Mouse (Mus musculus): ENCODE measurements at regions not wholly inside any gene's neighbourhood (a gene's known extent, or its start where the extent isn't known, plus 50 kb on each side); places are given as distances from the start of the nearest gene placed in this dataset.

DNA sequence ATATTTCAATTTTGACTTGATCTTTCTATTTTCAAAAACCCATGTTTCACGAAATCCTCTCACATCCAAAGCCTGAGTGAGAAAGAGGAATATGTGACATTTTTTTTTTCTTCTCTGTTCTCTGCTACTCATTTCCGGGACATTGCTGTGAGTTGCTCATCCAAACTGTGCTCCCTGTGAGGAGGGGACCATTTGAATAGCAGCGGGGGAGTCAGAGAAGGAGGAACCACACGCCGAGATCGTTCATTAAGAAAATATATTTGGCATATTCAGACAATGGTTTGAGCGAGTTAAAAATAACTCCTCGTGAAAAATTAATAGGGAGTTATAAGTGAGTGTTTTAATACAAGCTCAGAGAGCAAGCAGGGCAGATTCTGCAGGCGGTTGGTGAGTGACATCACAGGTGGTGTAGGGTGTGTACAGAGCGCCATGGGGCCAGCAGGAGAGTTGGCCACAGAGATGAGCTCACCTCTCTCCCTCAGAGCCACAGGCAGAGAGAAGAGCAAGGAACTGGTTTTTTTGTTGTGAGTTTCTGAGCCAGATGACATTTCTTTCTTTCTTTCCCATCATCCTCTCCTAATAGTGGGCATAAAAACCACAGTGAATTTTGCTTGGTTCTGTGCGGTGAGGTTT is 54.4 kb upstream of the Calcoco1 start:
- no peak overlapping the region for H3K9ac ChIP-seq
- H3K9me3 ChIP-seq: no peaks in the 10 kb centered on the region
- no peak overlapping the region for H3K4me3 ChIP-seq (replicated peaks)
- no peak overlapping the region for H3K4me2 ChIP-seq
- peaks cover 20% of the 10 kb centered on the region for H3K27me3 ChIP-seq
- 53% methylated on average over 11 of the region's 11 CpGs for WGBS
- no peaks in the 10 kb centered on the region for H3K4me1 ChIP-seq
- no peak overlapping the region for H3K27ac ChIP-seq
- no peak for ATAC-seq (ENCODE audit: low FRiP score)
- no peaks in the 10 kb centered on the region for H3K36me3 ChIP-seq (replicated peaks)

DNA sequence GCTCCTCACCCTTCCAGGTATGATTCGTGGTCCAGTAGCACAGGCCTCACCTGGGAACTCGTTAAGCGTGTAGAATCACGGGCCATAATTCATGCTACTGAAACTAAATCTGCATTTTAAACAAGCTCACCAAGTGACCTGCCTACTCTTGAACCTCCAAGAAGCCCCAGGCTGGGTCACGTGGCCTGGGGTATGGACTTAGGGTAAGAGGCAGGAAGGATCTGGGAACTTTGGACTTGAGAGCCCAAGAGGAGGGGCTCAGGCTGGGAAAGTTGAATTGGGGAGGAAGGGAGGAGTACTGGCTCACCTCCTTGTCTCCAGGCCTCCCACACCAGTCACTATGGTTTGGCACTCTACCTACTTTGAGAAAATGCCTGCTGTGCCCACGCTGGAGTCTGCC is 58.6 kb upstream of the Calcoco1 start:
- no peak overlapping the region for H3K4me2 ChIP-seq
- no peaks in the 10 kb centered on the region for H3K36me3 ChIP-seq (replicated peaks)
- WGBS: 83% methylated on average over 6 of the region's 6 CpGs
- H3K9me3 ChIP-seq: no peaks in the 10 kb centered on the region
- no peak overlapping the region for H3K9ac ChIP-seq
- ATAC-seq (ENCODE audit: low FRiP score): no peak
- H3K4me1 ChIP-seq: no peaks in the 10 kb centered on the region; the same call in 1 of the 2 replicates
- no peak overlapping the region for H3K4me3 ChIP-seq (replicated peaks)
- H3K27ac ChIP-seq: no peak overlapping the region
- H3K27me3 ChIP-seq: peaks cover 14% of the 10 kb centered on the region

DNA sequence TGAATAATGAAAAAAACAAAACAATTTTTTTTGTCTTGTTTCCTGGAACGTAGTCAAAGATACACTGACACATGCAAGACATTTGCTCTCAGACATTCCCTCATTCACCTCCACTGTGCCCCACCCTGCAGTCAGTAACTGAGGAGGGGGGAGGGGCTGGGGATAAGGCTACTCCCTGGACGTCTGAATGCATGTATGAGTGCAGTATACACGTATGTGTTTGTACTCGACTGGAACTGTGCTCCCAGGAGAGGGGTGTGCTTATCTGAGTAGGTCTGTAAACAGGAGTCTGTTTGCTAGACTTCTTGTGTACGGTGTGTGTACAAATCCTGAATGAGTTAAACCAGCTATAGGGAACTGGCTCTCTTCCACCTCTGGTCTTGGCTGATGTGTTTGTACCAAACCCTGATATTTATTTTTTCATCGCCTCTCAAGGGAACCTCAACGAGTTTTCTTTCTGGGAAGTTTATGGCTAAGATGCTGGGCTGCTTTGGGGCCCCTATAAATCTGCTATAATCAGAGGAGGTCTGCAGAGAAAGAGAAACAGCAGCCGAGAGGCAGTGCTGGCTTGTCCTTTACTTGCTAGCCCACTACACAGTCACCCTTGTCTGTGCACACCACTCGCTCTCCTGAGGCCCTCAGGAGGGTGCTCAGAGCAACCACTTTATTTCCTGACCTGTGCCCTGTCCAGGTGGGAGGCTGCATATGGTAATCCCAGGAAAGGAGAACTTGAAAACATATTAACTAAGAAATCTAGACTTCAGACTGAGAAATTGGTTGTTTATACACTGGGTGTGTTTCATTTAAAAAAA is 61.2 kb upstream of the Calcoco1 start:
- H3K27ac ChIP-seq: no peak overlapping the region
- H3K9me3 ChIP-seq: no peaks in the 10 kb centered on the region
- H3K4me1 ChIP-seq: peaks cover 3% of the 10 kb centered on the region; the same call in 1 of the 2 replicates
- H3K27me3 ChIP-seq: peaks cover 14% of the 10 kb centered on the region
- 57% methylated on average over 9 of the region's 9 CpGs for WGBS
- no peak overlapping the region for H3K9ac ChIP-seq
- no peak overlapping the region for H3K4me3 ChIP-seq (replicated peaks)
- no peak overlapping the region for H3K4me2 ChIP-seq
- no peaks in the 10 kb centered on the region for H3K36me3 ChIP-seq (replicated peaks)
- no peak for ATAC-seq (ENCODE audit: low FRiP score)

DNA sequence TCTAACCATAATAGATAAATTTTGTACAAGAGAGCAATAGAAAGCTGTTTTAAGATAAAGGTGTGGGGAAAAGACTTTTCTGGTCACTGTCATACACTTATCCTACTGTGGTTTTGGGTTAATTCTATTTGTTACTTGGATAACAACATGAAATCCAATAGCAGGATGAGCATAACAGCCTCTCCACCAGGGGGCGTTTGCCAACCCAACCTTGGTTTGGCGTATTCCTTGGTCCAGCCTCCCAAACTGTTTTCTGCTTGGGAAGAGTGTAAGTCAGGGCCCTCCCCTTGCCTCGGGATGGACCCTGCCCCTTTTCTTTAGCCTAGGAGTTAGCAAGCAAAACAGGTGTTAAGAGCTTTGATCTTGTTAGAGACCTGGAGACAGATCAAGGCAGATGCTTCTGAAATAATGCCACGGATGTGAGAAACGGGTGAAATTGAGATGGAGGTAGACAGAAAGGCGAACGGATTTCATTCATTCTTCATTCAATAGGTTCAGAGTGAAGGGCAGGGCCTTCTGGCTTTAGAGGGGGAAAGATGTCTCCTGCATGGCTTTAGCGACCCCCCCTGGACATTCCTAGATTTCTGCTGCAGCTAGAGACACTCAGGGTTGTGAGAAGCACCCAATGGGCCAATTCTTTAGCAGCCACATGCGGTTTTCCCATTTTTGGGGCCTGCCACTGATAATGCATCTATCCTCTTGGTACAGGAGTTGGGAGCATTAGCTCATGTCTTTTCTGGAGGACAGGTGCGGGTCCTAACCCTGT is 63.3 kb upstream of the Calcoco1 start:
- Histone ChIP-seq H3K4me2 (no peak overlapping the region), H3K4me3 (replicated peaks) (no peak overlapping the region), H3K4me1 (peaks cover 23% of the 10 kb centered on the region), H3K36me3 (replicated peaks) (no peaks in the 10 kb centered on the region), H3K27ac (no peak overlapping the region), H3K27me3 (peaks cover 17% of the 10 kb centered on the region), H3K9ac (no peak overlapping the region), H3K9me3 (no peaks in the 10 kb centered on the region)
- 40% methylated on average over 10 of the region's 10 CpGs for WGBS
- no peak for ATAC-seq (ENCODE audit: low FRiP score)

DNA sequence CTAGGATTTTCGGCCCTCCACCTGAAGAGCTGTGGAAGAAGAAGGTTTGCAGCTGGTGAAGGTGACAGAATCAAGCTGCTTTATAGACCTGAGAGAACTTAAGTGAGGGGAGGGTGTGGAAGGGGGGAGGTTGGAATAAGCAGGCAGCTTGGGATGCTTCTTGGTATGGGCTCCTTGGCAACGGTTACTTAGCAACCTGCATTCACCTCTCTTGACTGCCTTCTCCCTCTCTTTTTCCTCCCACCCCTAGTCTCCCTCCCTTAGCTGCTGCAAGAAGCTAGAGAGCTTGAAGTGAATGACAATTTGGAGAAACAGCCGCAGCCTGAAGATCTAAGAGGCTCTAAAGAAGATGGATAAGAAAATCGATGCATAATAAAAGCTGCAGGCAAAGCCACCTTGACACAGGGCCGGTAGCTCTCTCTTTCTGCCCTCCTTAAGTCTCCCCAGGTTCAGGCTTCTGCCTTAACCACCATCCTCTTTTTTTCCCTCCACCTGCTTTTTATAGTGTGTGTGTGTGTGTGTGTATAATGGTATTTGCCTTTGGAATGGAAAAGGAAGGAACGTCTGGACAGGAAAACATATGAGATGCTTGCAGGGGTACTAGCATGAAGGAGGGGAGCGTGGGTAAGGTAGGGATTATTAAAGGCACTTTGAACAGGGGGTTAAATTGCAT is 67.0 kb upstream of the Calcoco1 start:
- peaks cover 18% of the 10 kb centered on the region; the same call in 1 of the 2 replicates for H3K27me3 ChIP-seq
- H3K9ac ChIP-seq: peak overlapping the region; percentile 17; the same call in 1 of the 2 replicates
- no peak overlapping the region for H3K4me3 ChIP-seq (replicated peaks)
- no peaks in the 10 kb centered on the region for H3K9me3 ChIP-seq
- H3K4me2 ChIP-seq: peak overlapping the region; percentile 35
- WGBS: 20% methylated on average over 7 of the region's 7 CpGs
- H3K27ac ChIP-seq: peak overlapping the region; percentile 88
- H3K36me3 ChIP-seq (replicated peaks): no peaks in the 10 kb centered on the region
- peak; percentile 94 for ATAC-seq (ENCODE audit: low FRiP score)
- peaks cover 31% of the 10 kb centered on the region for H3K4me1 ChIP-seq

DNA sequence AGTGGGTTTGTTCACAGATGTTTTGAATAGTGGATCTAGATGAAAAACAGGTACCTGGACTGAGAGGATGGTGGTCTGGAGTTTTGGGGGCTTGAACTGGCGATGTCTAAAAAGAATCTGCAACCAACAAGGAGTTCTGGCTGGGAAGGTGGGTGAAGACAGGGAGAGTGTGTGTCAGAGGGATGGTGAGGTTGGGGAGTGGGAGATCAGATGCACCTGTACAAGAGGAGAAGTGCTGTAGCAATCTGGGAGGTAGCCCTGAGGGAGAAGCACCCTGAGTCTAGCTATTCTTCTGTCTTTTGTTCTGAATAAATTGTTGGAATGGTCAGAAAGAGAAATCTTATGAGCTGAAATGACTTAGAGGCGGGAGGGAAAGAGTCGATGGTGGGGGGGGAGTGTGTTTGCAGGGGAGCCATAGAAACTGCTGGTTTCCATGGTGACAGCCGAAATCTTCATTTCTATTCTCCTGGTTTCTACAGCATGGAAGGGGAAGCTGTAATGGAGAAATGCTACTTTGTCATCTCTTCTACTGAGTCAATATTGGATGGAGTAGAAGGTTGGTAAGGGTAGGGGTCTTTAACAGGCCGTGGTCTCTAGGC is 75.1 kb upstream of the Calcoco1 start:
- WGBS: 62% methylated on average over 5 of the region's 5 CpGs
- no peak for ATAC-seq (ENCODE audit: low FRiP score)
- no peak overlapping the region for H3K9ac ChIP-seq
- no peak overlapping the region for H3K4me3 ChIP-seq (replicated peaks)
- H3K27me3 ChIP-seq: no peaks in the 10 kb centered on the region
- no peak overlapping the region for H3K4me2 ChIP-seq
- H3K9me3 ChIP-seq: no peaks in the 10 kb centered on the region
- peaks cover 10% of the 10 kb centered on the region for H3K4me1 ChIP-seq
- no peaks in the 10 kb centered on the region for H3K36me3 ChIP-seq (replicated peaks)
- 0 out of 2 replicates have a peak overlapping the region, but pooled peaks have one; percentile 14 for H3K27ac ChIP-seq

DNA sequence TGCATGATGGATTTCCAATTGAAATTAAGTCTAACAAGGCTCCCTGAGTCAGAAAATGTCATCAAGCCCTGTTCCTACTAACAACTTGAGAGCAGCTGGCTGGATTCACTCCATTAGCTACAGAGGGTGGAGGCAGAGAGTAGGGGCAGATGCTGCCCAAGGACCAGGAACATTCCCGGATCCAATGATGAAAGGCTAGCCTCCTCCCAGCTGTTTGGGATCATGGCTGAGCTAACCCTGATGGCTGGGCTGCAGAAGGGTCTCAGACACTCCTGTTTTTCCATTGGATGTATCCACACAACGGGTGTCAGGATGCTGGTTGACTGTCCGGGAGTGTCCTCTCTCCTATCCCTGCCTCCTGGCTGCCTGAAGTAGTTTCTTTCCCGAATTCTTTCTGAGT is 78.1 kb upstream of the Calcoco1 start:
- no peak for ATAC-seq (ENCODE audit: low FRiP score)
- Histone ChIP-seq H3K4me3 (replicated peaks) (no peak overlapping the region), H3K4me2 (no peak overlapping the region), H3K27ac (no peak overlapping the region), H3K9ac (no peak overlapping the region), H3K36me3 (replicated peaks) (no peaks in the 10 kb centered on the region), H3K4me1 (peaks cover 10% of the 10 kb centered on the region), H3K9me3 (no peaks in the 10 kb centered on the region), H3K27me3 (no peaks in the 10 kb centered on the region)
- 82% methylated on average over 4 of the region's 4 CpGs for WGBS

DNA sequence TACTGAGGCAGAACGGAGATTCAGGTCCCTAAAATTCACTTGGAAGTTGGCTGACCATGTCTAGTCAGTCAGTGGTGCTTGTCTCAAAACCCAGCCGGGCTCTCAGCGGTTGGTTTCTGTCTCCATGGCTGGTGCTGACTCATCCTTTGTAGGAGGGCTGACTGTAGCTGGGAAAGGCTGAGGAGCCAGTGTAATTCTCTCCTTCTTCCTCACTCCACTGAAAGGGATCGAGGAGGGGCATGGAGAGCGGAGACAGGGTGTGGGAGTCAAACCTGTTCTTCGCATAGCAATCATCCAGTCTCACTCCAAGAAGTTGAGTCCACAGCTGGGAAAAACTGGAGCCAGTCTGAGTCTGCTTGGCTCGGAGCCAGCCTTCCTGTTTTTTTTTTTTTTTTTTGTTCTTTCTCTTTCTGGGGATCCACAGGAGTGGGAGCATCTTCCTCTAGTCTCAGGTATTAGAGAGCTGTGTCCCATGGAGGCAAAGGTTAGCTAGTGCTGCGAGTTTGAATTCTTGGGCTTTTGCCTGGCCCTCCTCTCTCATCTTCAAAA is 80.4 kb upstream of the Calcoco1 start:
- Histone ChIP-seq H3K4me3 (replicated peaks) (no peak overlapping the region), H3K27ac (no peak overlapping the region), H3K9me3 (no peaks in the 10 kb centered on the region), H3K9ac (no peak overlapping the region), H3K4me1 (peaks cover 6% of the 10 kb centered on the region), H3K36me3 (replicated peaks) (no peaks in the 10 kb centered on the region), H3K27me3 (no peaks in the 10 kb centered on the region), H3K4me2 (no peak overlapping the region)
- 83% methylated on average over 8 of the region's 8 CpGs for WGBS
- no peak for ATAC-seq (ENCODE audit: low FRiP score)

DNA sequence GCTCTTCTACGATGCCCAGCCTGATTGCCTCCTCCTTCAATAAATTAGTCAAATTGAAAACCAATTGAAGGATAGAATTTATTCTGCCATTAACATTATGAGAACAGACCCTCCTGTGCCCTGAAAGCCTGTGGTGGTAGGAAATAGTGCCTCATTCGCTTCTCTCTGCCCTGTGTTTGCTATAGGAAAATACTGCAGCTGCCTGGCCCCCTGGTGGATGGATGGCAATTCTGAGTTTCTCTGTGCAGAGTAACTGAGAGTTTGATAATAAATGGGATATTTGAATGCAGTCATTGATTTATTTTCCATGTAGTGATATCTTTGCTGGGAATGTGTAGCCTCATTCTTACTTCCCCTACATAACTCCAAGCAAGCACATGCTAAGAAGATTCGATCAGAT is 85.4 kb upstream of the Calcoco1 start:
- no peak overlapping the region for H3K9ac ChIP-seq
- no peak overlapping the region for H3K4me3 ChIP-seq (replicated peaks)
- H3K27ac ChIP-seq: no peak overlapping the region
- no peak overlapping the region for H3K4me2 ChIP-seq
- no peaks in the 10 kb centered on the region for H3K36me3 ChIP-seq (replicated peaks)
- no peak for ATAC-seq (ENCODE audit: low FRiP score)
- no peaks in the 10 kb centered on the region for H3K4me1 ChIP-seq
- 46% methylated on average over 3 of the region's 3 CpGs for WGBS
- no peaks in the 10 kb centered on the region for H3K9me3 ChIP-seq
- 0 out of 2 replicates have a peak, but pooled peaks cover 7% of the 10 kb centered on the region for H3K27me3 ChIP-seq

DNA sequence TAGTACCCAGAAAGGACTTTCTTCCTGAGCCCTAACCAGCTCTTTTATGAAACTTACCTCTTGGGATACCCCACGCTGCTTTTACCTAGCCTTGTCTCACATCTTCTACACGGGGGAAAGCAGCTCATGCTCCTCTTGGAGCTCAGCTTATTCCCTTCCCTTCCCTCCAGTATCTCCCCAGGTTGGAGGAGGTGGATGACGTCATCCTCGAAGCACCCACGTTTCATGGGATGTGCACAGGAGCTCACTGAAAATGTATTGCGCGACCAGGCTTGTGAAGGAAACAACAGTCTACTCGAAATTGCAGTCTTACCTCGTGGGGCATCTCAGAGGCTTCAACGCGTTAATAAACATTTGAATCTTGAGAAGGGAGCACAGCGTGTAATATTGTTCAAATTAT is 97.2 kb upstream of the Calcoco1 start:
- Histone ChIP-seq H3K36me3 (replicated peaks) (no peaks in the 10 kb centered on the region), H3K4me1 (no peaks in the 10 kb centered on the region), H3K9me3 (no peaks in the 10 kb centered on the region), H3K9ac (no peak overlapping the region), H3K4me2 (no peak overlapping the region), H3K27ac (no peak overlapping the region), H3K4me3 (replicated peaks) (no peak overlapping the region), H3K27me3 (no peaks in the 10 kb centered on the region)
- 78% methylated on average over 12 of the region's 12 CpGs for WGBS
- ATAC-seq (ENCODE audit: low FRiP score): no peak

DNA sequence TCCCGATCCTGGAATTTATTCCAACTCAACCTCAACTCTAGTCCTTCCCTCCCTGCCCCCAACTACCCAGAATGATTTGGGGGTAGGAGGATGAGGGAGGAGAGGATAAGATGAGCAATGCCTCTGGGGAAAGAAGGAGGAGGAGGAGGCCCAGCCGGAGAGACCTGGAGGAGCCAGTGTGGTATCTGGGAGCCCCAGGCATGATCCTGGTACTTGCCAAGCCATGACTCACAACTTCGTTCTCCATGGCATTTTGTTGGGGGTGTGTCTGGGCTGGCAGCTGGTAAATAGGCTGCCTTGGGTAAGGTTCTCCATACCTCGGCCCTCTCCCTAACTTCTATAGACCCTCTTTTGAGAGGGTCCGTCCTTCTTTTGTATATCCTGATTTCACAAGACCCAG is 81.2 kb upstream of the Hoxc13 start:
- no peak overlapping the region for H3K4me3 ChIP-seq (replicated peaks)
- WGBS: 87% methylated on average over 5 of the region's 5 CpGs
- H3K4me1 ChIP-seq: no peaks in the 10 kb centered on the region
- H3K4me2 ChIP-seq: no peak overlapping the region
- H3K36me3 ChIP-seq (replicated peaks): no peaks in the 10 kb centered on the region
- H3K9ac ChIP-seq: no peak overlapping the region
- H3K9me3 ChIP-seq: no peaks in the 10 kb centered on the region
- ATAC-seq (ENCODE audit: low FRiP score): no peak
- H3K27me3 ChIP-seq: no peaks in the 10 kb centered on the region
- H3K27ac ChIP-seq: no peak overlapping the region
